Comparison of ENCODE assay signal across 29 mouse cellular contexts in genomic region chr19:34396276-34396675, GRCm38 (mm10).
DNase-seq lines count a peak whose midpoint lies in the region; ATAC-seq and TF ChIP-seq lines count a peak whose summit lies in the region.
"Had no signal": no experiment of that assay in that cellular context is flagged by ENCODE, and none has a peak within 500 bp of the region (broad histone marks: within the 10 kb centered on the region; RNA-seq: fewer than 3 reads in every experiment).

No protein-coding gene starts in this region.

- TF ChIP-seq CTCF in gastrocnemius, adult 2 months (IDR thresholded peaks at IDR 0.05) = no peak

- H3K4me3 ChIP-seq in gastrocnemius, adult 2 months = no peak overlapping the region
- H3K4me3 ChIP-seq in heart, embryonic 15.5 days = no peak overlapping the region
- H3K4me3 ChIP-seq in heart, embryonic 11.5 days (ENCODE audit: low read depth, low read length) = no peak overlapping the region
- H3K4me3 ChIP-seq in kidney, embryonic 16.5 days (ENCODE audit: low read length) = no peak overlapping the region
- H3K4me3 ChIP-seq: embryonic facial prominence, embryonic 12.5 days; forebrain, embryonic 10.5 days; forebrain, embryonic 15.5 days; heart, embryonic 13.5 days; hindbrain, embryonic 10.5 days; hindbrain, embryonic 15.5 days; limb, embryonic 12.5 days; stomach, embryonic 15.5 days had no signal

- ATAC-seq in heart, embryonic 15.5 days (replicated peaks; ENCODE audit: insufficient number of reproducible peaks, insufficient read depth, low FRiP score, low read depth) = no peak
- ATAC-seq in heart, embryonic 11.5 days (replicated peaks; ENCODE audit: insufficient number of reproducible peaks, low FRiP score, low TSS enrichment) = no peak
- ATAC-seq in kidney, embryonic 16.5 days (ENCODE audit: low FRiP score, low TSS enrichment) = no peak
- ATAC-seq: forebrain, embryonic 15.5 days; inflammation-experienced regulatory T-cells, adult 6 months had no signal

- 0 out of 2 replicates have a peak overlapping the region, but pooled peaks have one; percentile 3 for H3K27ac ChIP-seq in gastrocnemius, adult 2 months
- H3K27ac ChIP-seq in heart, embryonic 15.5 days = 0 out of 2 replicates have a peak overlapping the region, but pooled peaks have one; percentile 1
- no peak overlapping the region for H3K27ac ChIP-seq in heart, embryonic 11.5 days (ENCODE audit: low read depth, low read length)
- H3K27ac ChIP-seq in kidney, embryonic 16.5 days (ENCODE audit: low read length) = no peak overlapping the region
- H3K27ac ChIP-seq: embryonic facial prominence, embryonic 12.5 days; forebrain, embryonic 10.5 days; forebrain, embryonic 15.5 days; heart, embryonic 13.5 days; hindbrain, embryonic 10.5 days; hindbrain, embryonic 15.5 days; limb, embryonic 12.5 days; macrophage; stomach, embryonic 15.5 days had no signal

- intact Hi-C loops in gastrocnemius, adult 2 months (cut with DNase I) = loop anchor here (10.0 kb wide), 1 partner anchor 51 kb away; no protein-coding TSS in a partner anchor
- intact Hi-C loops in left cerebral cortex, postnatal 14 days (cut with DNase I) = no loop called here

- no peaks in the 10 kb centered on the region for H3K9me3 ChIP-seq in heart, embryonic 15.5 days (replicated peaks)
- no peaks in the 10 kb centered on the region for H3K9me3 ChIP-seq in heart, embryonic 11.5 days (replicated peaks; ENCODE audit: control insufficient read depth, low read length)
- H3K9me3 ChIP-seq in kidney, embryonic 16.5 days (ENCODE audit: low read length) = 0 out of 2 replicates have a peak, but pooled peaks cover under 1% of the 10 kb centered on the region
- H3K9me3 ChIP-seq: embryonic facial prominence, embryonic 12.5 days; forebrain, embryonic 10.5 days; forebrain, embryonic 15.5 days; G1E; hindbrain, embryonic 10.5 days; hindbrain, embryonic 15.5 days; stomach, embryonic 15.5 days had no signal

- no peak for DNase-seq in gastrocnemius, adult 2 months
- no peak for DNase-seq in gastrocnemius, postnatal 25 days
- peak; percentile 12 for DNase-seq in kidney, postnatal 14 days
- DNase-seq in ZHBTc4 (ENCODE audit: low read depth, low spot score) = peak; percentile 65
- DNase-seq in left cerebral cortex, postnatal 14 days (ENCODE audit: low spot score in 2 of 2) = no peak
- DNase-seq: adrenal gland, postnatal 14 days; cerebellum, adult 11-12 months; cerebellum, adult 9-11 months; embryo, embryonic 11 days; layer of hippocampus, adult 9-11 months; lung, postnatal 10 days; midbrain, embryonic 14.5 days; right cerebral cortex, postnatal 14 days had no signal

- H3K4me2 ChIP-seq in heart, embryonic 15.5 days = no peak overlapping the region
- H3K4me2 ChIP-seq in heart, embryonic 11.5 days = no peak overlapping the region
- no peak overlapping the region for H3K4me2 ChIP-seq in kidney, embryonic 16.5 days (replicated peaks; ENCODE audit: low read depth, low read length)
- H3K4me2 ChIP-seq: embryonic facial prominence, embryonic 12.5 days; forebrain, embryonic 15.5 days; heart, embryonic 13.5 days; hindbrain, embryonic 15.5 days; limb, embryonic 12.5 days; liver, embryonic 11.5 days; stomach, embryonic 15.5 days had no signal

- H3K27me3 ChIP-seq in heart, embryonic 15.5 days = no peaks in the 10 kb centered on the region
- H3K27me3 ChIP-seq in heart, embryonic 11.5 days (ENCODE audit: control insufficient read depth, insufficient read depth, low read length) = no peaks in the 10 kb centered on the region
- H3K27me3 ChIP-seq in kidney, embryonic 16.5 days (ENCODE audit: insufficient read depth, low read length) = no peaks in the 10 kb centered on the region
- H3K27me3 ChIP-seq: CH12.LX; embryonic facial prominence, embryonic 12.5 days; forebrain, embryonic 15.5 days; heart, embryonic 13.5 days; hindbrain, embryonic 15.5 days; limb, embryonic 12.5 days; stomach, embryonic 15.5 days had no signal

- no peaks in the 10 kb centered on the region for H3K4me1 ChIP-seq in heart, embryonic 15.5 days (replicated peaks)
- H3K4me1 ChIP-seq in heart, embryonic 11.5 days (ENCODE audit: control insufficient read depth, insufficient read depth, low read length) = no peaks in the 10 kb centered on the region
- H3K4me1 ChIP-seq in kidney, embryonic 16.5 days (ENCODE audit: insufficient read depth, low read length) = no peaks in the 10 kb centered on the region
- H3K4me1 ChIP-seq: embryonic facial prominence, embryonic 12.5 days; forebrain, embryonic 10.5 days; forebrain, embryonic 15.5 days; hindbrain, embryonic 10.5 days; hindbrain, embryonic 15.5 days; limb, embryonic 12.5 days; stomach, embryonic 15.5 days had no signal

- no peak overlapping the region for H3K9ac ChIP-seq in heart, embryonic 15.5 days
- no peak overlapping the region for H3K9ac ChIP-seq in heart, embryonic 11.5 days (ENCODE audit: low read depth, low read length)
- H3K9ac ChIP-seq in kidney, embryonic 16.5 days (replicated peaks; ENCODE audit: low read length) = no peak overlapping the region
- H3K9ac ChIP-seq: embryonic facial prominence, embryonic 12.5 days; forebrain, embryonic 15.5 days; heart, embryonic 13.5 days; hindbrain, embryonic 15.5 days; limb, embryonic 12.5 days; stomach, embryonic 15.5 days had no signal

- WGBS in heart, embryonic 15.5 days = 77% methylated on average over 9 of the region's 9 CpGs
- WGBS in heart, embryonic 11.5 days (ENCODE audit: insufficient replicate concordance) = 75% methylated on average over 9 of the region's 9 CpGs
- WGBS in kidney, embryonic 16.5 days = 81% methylated on average over 9 of the region's 9 CpGs

- no peaks in the 10 kb centered on the region for H3K36me3 ChIP-seq in heart, embryonic 15.5 days
- H3K36me3 ChIP-seq in heart, embryonic 11.5 days (ENCODE audit: control insufficient read depth, insufficient read depth, low read length) = no peaks in the 10 kb centered on the region
- no peaks in the 10 kb centered on the region for H3K36me3 ChIP-seq in kidney, embryonic 16.5 days (ENCODE audit: insufficient read depth, low read length)
- H3K36me3 ChIP-seq: embryonic facial prominence, embryonic 12.5 days; forebrain, embryonic 10.5 days; forebrain, embryonic 15.5 days; G1E; heart, embryonic 13.5 days; hindbrain, embryonic 10.5 days; hindbrain, embryonic 15.5 days; limb, embryonic 12.5 days; stomach, embryonic 15.5 days had no signal

Comparison
In these comparisons a context has a peak if more than half of its experiments do, and no peak if none do; other contexts are left out.
1. H3K27ac ChIP-seq: peak in gastrocnemius, adult 2 months (single experiment) and heart, embryonic 15.5 days (single experiment); none in heart, embryonic 11.5 days (single experiment) and kidney, embryonic 16.5 days (single experiment).
2. DNase-seq: peak in kidney, postnatal 14 days (single experiment) and ZHBTc4 (single experiment); none in gastrocnemius, adult 2 months (single experiment), gastrocnemius, postnatal 25 days (single experiment) and left cerebral cortex, postnatal 14 days (0 of 2).